In the genomic region with DNA sequence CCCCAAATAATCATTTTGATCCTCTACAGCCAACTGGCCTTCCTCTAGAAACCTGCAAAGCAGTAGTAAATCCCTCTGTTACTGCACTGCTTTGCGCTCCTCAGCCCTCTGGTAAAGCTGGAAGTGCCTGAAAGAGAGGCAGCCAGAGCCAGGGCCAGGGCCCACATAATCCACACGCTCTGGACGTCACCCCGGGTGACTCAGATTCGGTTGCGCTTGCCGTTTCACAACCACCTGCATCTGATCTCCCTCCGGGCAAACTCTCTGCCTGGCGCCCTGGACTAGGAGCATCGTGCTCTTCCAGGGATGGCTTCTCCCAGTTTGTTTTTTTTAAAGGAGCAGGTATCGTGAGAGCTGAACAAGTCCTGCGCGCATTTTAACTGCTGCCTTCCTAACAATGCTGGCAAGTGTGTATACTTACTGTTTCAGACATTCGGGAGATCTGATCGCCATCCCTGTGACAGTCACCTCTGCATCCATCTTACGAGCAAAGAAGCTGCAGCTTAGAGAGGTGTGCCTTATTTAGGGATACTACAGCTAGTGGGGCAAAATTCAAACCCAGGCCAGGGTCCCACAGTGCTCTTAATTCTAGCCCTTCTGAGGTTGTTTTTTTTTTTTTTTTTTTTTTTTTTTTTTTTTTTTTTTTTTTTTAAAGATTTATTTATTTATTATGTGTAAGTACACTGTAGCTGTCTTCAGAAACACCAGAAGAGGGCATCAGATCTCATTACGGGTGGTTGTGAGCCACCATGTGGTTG, we compare ENCODE assay signal across 8 mouse cellular contexts.
A peak's percentile ranks its signal among the peaks of the same experiment; 100 is the strongest.
DNase-seq lines count a peak whose midpoint lies in the region; ATAC-seq lines count a peak whose summit lies in the region.

No protein-coding gene starts in this region.

- no peaks in the 10 kb centered on the region for H3K9me3 ChIP-seq in stomach, embryonic 15.5 days
- H3K9me3 ChIP-seq in forebrain, embryonic 15.5 days = no peaks in the 10 kb centered on the region
- no peaks in the 10 kb centered on the region for H3K9me3 ChIP-seq in hindbrain, embryonic 14.5 days (ENCODE audit: control insufficient read depth, low read length)

- peak overlapping the region; percentile 5; the same call in 1 of the 2 replicates for H3K27ac ChIP-seq in stomach, embryonic 15.5 days
- no peak overlapping the region for H3K27ac ChIP-seq in forebrain, embryonic 15.5 days (replicated peaks)
- H3K27ac ChIP-seq in hindbrain, embryonic 14.5 days = no peak overlapping the region

- no peak overlapping the region for H3K4me2 ChIP-seq in stomach, embryonic 15.5 days
- H3K4me2 ChIP-seq in forebrain, embryonic 15.5 days (replicated peaks) = no peak overlapping the region
- no peak overlapping the region for H3K4me2 ChIP-seq in hindbrain, embryonic 14.5 days (replicated peaks)

- no peak for ATAC-seq in stomach, embryonic 15.5 days (ENCODE audit: insufficient read depth, low FRiP score, low read depth)
- no peak for ATAC-seq in forebrain, embryonic 15.5 days (replicated peaks)
- no peak for ATAC-seq in hindbrain, embryonic 14.5 days (ENCODE audit: low FRiP score)

- H3K9ac ChIP-seq in stomach, embryonic 15.5 days = no peak overlapping the region
- no peak overlapping the region for H3K9ac ChIP-seq in forebrain, embryonic 15.5 days (replicated peaks)
- H3K9ac ChIP-seq in hindbrain, embryonic 14.5 days = no peak overlapping the region

- H3K36me3 ChIP-seq in stomach, embryonic 15.5 days = no peaks in the 10 kb centered on the region
- no peaks in the 10 kb centered on the region for H3K36me3 ChIP-seq in forebrain, embryonic 15.5 days
- H3K36me3 ChIP-seq in hindbrain, embryonic 14.5 days (replicated peaks; ENCODE audit: control insufficient read depth, insufficient read depth) = no peaks in the 10 kb centered on the region

- intact Hi-C loops in heart, postnatal 10 days (cut with DNase I) = no loop called here

- DNase-seq in lung, postnatal 14 days = peak; percentile 55
- no peak for DNase-seq in lung, postnatal 10 days
- peak; percentile 88 for DNase-seq in adrenal gland, postnatal 10 days
- peak; percentile 46 to 49 for DNase-seq in heart, postnatal 10 days
- no peak for DNase-seq in hindbrain, embryonic 14.5 days (ENCODE audit: low spot score)
- no peak for DNase-seq in thymus, postnatal 0 days (ENCODE audit: low spot score)

- H3K4me3 ChIP-seq in stomach, embryonic 15.5 days (replicated peaks) = no peak overlapping the region
- H3K4me3 ChIP-seq in forebrain, embryonic 15.5 days = no peak overlapping the region
- no peak overlapping the region for H3K4me3 ChIP-seq in hindbrain, embryonic 14.5 days (replicated peaks; ENCODE audit: low read length)

- WGBS in stomach, embryonic 15.5 days = 75% methylated on average over 17 of the region's 17 CpGs
- 67% methylated on average over 17 of the region's 17 CpGs for WGBS in forebrain, embryonic 15.5 days
- 75% methylated on average over 16 of the region's 17 CpGs for WGBS in hindbrain, embryonic 14.5 days

- H3K4me1 ChIP-seq in stomach, embryonic 15.5 days = peaks cover 35% of the 10 kb centered on the region
- H3K4me1 ChIP-seq in forebrain, embryonic 15.5 days = no peaks in the 10 kb centered on the region
- H3K4me1 ChIP-seq in hindbrain, embryonic 14.5 days (replicated peaks; ENCODE audit: control insufficient read depth, insufficient read depth, low read length) = no peaks in the 10 kb centered on the region

- H3K27me3 ChIP-seq in stomach, embryonic 15.5 days (replicated peaks) = no peaks in the 10 kb centered on the region
- no peaks in the 10 kb centered on the region for H3K27me3 ChIP-seq in forebrain, embryonic 15.5 days
- H3K27me3 ChIP-seq in hindbrain, embryonic 14.5 days (ENCODE audit: control insufficient read depth, insufficient read depth, low read length) = no peaks in the 10 kb centered on the region

Comparison
In these comparisons a context has a peak if more than half of its experiments do, and no peak if none do; other contexts are left out.
1. DNase-seq: peak in lung, postnatal 14 days (single experiment), adrenal gland, postnatal 10 days (single experiment) and heart, postnatal 10 days (2 of 2); none in lung, postnatal 10 days (single experiment), hindbrain, embryonic 14.5 days (single experiment) and thymus, postnatal 0 days (single experiment).